Mouse (Mus musculus) stomach, embryonic 14.5 days (tissue): ENCODE results near the gene Timm29. TPM values are rescaled to one million over a fixed set of nuclear protein-coding genes. Genes with fewer than 3 reads are reported as not detected.

Source experiments
- ATAC-seq: fragments of 200-750 bp; cut with Nextera tagmentation; 2 replicates; pipeline ENCODE4 v1.8.0; 2017; ENCODE audit warnings: low read depth, moderate TSS enrichment; ENCODE audit not compliant: insufficient number of reproducible peaks, insufficient read depth, low FRiP score
- H3K27ac ChIP-seq: fragments of 300-500 bp; sonication (generic); 2 replicates; pipeline ENCODE4 v1.5.1; 2014; ENCODE audit warnings: mild to moderate bottlenecking, low read length, moderate library complexity, mixed read lengths
- H3K27me3 ChIP-seq: fragments of 300-500 bp; sonication (generic); 2 replicates; pipeline ENCODE4 v1.6.1; 2014; ENCODE audit warnings: low read length, control low read depth, mixed read lengths; ENCODE audit not compliant: control insufficient read depth, insufficient read depth
- H3K36me3 ChIP-seq: fragments of 300-500 bp; sonication (generic); 2 replicates; pipeline ENCODE4 v1.6.1; 2014; ENCODE audit warnings: mild to moderate bottlenecking, control low read depth, low read length, moderate library complexity, mixed read lengths; ENCODE audit not compliant: control insufficient read depth, insufficient read depth
- H3K4me1 ChIP-seq: fragments of 300-500 bp; sonication (generic); 2 replicates; pipeline ENCODE4 v1.6.1; 2014; ENCODE audit warnings: low read length, control low read depth, mixed read lengths; ENCODE audit not compliant: control insufficient read depth, insufficient read depth
- H3K4me2 ChIP-seq: fragments of 300-500 bp; sonication (generic); replicated peaks from 2 replicates; pipeline ENCODE4 v1.6.1; 2014; ENCODE audit warnings: low read depth, low read length, control low read depth
- H3K4me3 ChIP-seq: fragments of 300-500 bp; sonication (generic); 2 replicates; pipeline ENCODE4 v1.5.1; 2014; ENCODE audit warnings: low read depth, low read length, control low read depth
- H3K9ac ChIP-seq: fragments of 300-500 bp; sonication (generic); replicated peaks from 2 replicates; pipeline ENCODE4 v1.6.1; 2014; ENCODE audit warnings: low read depth, mild to moderate bottlenecking, control low read depth, low read length, moderate library complexity, mixed read lengths
- H3K9me3 ChIP-seq: fragments of 300-500 bp; sonication (generic); 2 replicates; pipeline ENCODE4 v1.6.1; 2016; ENCODE audit warnings: low read depth, low read length, control low read depth; ENCODE audit not compliant: control insufficient read depth
- WGBS: fragments of 180-500 bp; shearing (Covaris S2); extraction: QIAGEN DNeasy Blood & Tissue Kit; methylation state at CpG from one replicate; pipeline ENCODE4 v1.1.7; 2014; 5-methylcytosine and 5-hydroxymethylcytosine counted together
- polyA plus RNA-seq: library from polyadenylated mRNA; unstranded; fragments of >200 nt; fragmentation: Nextera tagmentation; extraction: Ambion mirVana; gene quantifications from 2 replicates; pipeline ENCODE4 v1.2.1, GENCODE M21; 2014

Gene Timm29
- polyA plus RNA-seq, 1 experiment from 2014 or later: 29.4 TPM

GRCm38 (mm10) chr9:21567051-21567450 is 25.5 kb upstream of the Timm29 start:
- H3K27me3 ChIP-seq: no peaks in the 10 kb centered on the region
- no peaks in the 10 kb centered on the region for H3K4me1 ChIP-seq
- H3K4me3 ChIP-seq: no peak overlapping the region
- no peak overlapping the region for H3K4me2 ChIP-seq
- peaks cover 28% of the 10 kb centered on the region for H3K36me3 ChIP-seq
- ATAC-seq: no peak
- no peak overlapping the region for H3K27ac ChIP-seq
- 76% methylated on average over 2 of the region's 2 CpGs for WGBS
- no peaks in the 10 kb centered on the region for H3K9me3 ChIP-seq
- no peak overlapping the region for H3K9ac ChIP-seq

- WGBS: 86% methylated on average over 8 of the region's 8 CpGs
- Histone ChIP-seq H3K4me2 (no peak overlapping the region), H3K4me3 (no peak overlapping the region), H3K9ac (no peak overlapping the region), H3K27me3 (no peaks in the 10 kb centered on the region), H3K27ac (no peak overlapping the region), H3K9me3 (no peaks in the 10 kb centered on the region), H3K36me3 (peaks cover 44% of the 10 kb centered on the region), H3K4me1 (no peaks in the 10 kb centered on the region)
- no peak for ATAC-seq
Observed at GRCm38 (mm10) chr9:21568657-21569255, 23.8 kb upstream of the Timm29 start.

GRCm38 (mm10) chr9:21574012-21574801 is 18.3 kb upstream of the Timm29 start:
- 91% methylated on average over 8 of the region's 8 CpGs for WGBS
- Histone ChIP-seq H3K27ac (no peak overlapping the region), H3K4me2 (no peak overlapping the region), H3K27me3 (no peaks in the 10 kb centered on the region), H3K9ac (no peak overlapping the region), H3K4me1 (no peaks in the 10 kb centered on the region), H3K36me3 (peaks cover 81% of the 10 kb centered on the region), H3K9me3 (no peaks in the 10 kb centered on the region), H3K4me3 (no peak overlapping the region)
- no peak for ATAC-seq

- H3K36me3 ChIP-seq: peaks cover 78% of the 10 kb centered on the region
- no peak overlapping the region for H3K4me3 ChIP-seq
- no peak overlapping the region for H3K9ac ChIP-seq
- no peaks in the 10 kb centered on the region for H3K9me3 ChIP-seq
- ATAC-seq: no peak
- WGBS: 91% methylated on average over 10 of the region's 10 CpGs
- H3K27ac ChIP-seq: no peak overlapping the region
- no peaks in the 10 kb centered on the region for H3K27me3 ChIP-seq
- no peaks in the 10 kb centered on the region for H3K4me1 ChIP-seq
- H3K4me2 ChIP-seq: no peak overlapping the region
Observed at GRCm38 (mm10) chr9:21575253-21575652, 17.3 kb upstream of the Timm29 start.

GRCm38 (mm10) chr9:21576286-21576685 is 16.2 kb upstream of the Timm29 start:
- H3K9me3 ChIP-seq: no peaks in the 10 kb centered on the region
- H3K36me3 ChIP-seq: peaks cover 80% of the 10 kb centered on the region

GRCm38 (mm10) chr9:21578226-21578625 is 14.3 kb upstream of the Timm29 start:
- H3K36me3 ChIP-seq: peaks cover 80% of the 10 kb centered on the region
- no peak overlapping the region for H3K27ac ChIP-seq
- ATAC-seq: no peak
- H3K27me3 ChIP-seq: no peaks in the 10 kb centered on the region
- H3K9ac ChIP-seq: no peak overlapping the region
- WGBS: 79% methylated on average over 3 of the region's 3 CpGs
- no peak overlapping the region for H3K4me2 ChIP-seq
- H3K9me3 ChIP-seq: no peaks in the 10 kb centered on the region
- H3K4me1 ChIP-seq: no peaks in the 10 kb centered on the region
- no peak overlapping the region for H3K4me3 ChIP-seq

More at GRCm38 (mm10) chr9:21576286-21576685, 16.2 kb upstream of the Timm29 start:
- Histone ChIP-seq H3K27ac (no peak overlapping the region), H3K27me3 (no peaks in the 10 kb centered on the region), H3K9ac (no peak overlapping the region), H3K4me2 (no peak overlapping the region), H3K4me1 (no peaks in the 10 kb centered on the region), H3K4me3 (no peak overlapping the region)
- no peak for ATAC-seq
- 91% methylated on average over 1 of the region's 1 CpGs for WGBS

GRCm38 (mm10) chr9:21585401-21585800 is 7.1 kb upstream of the Timm29 start:
- no peaks in the 10 kb centered on the region for H3K27me3 ChIP-seq
- H3K4me1 ChIP-seq: no peaks in the 10 kb centered on the region

GRCm38 (mm10) chr9:21587678-21588349 is 4.7 kb upstream of the Timm29 start:
- H3K4me3 ChIP-seq: no peak overlapping the region
- no peak for ATAC-seq
- H3K27ac ChIP-seq: no peak overlapping the region
- H3K4me1 ChIP-seq: peaks cover 7% of the 10 kb centered on the region
- H3K9ac ChIP-seq: no peak overlapping the region
- H3K36me3 ChIP-seq: peaks cover 72% of the 10 kb centered on the region
- WGBS: 90% methylated on average over 23 of the region's 23 CpGs
- no peak overlapping the region for H3K4me2 ChIP-seq
- H3K27me3 ChIP-seq: no peaks in the 10 kb centered on the region
- H3K9me3 ChIP-seq: no peaks in the 10 kb centered on the region

More at GRCm38 (mm10) chr9:21585401-21585800, 7.1 kb upstream of the Timm29 start:
- WGBS: 81% methylated on average over 1 of the region's 1 CpGs
- H3K27ac ChIP-seq: no peak overlapping the region
- no peaks in the 10 kb centered on the region for H3K9me3 ChIP-seq
- H3K9ac ChIP-seq: no peak overlapping the region
- peaks cover 96% of the 10 kb centered on the region for H3K36me3 ChIP-seq
- H3K4me2 ChIP-seq: no peak overlapping the region
- no peak overlapping the region for H3K4me3 ChIP-seq
- ATAC-seq: no peak
